Mouse (Mus musculus) spleen, embryonic (tissue): ENCODE data around the gene Gm10190.
"Not testable (repeated sequence)": the region's sequence is repeated elsewhere in the genome, so short reads cannot be mapped to it uniquely, and the experiment has no call there.

Experiments
- CTCF ChIA-PET: fragments of 350-600 bp; sonication (Branson Sonifier 250); formaldehyde crosslinking; loops from one replicate; lab custom pipeline; 2022; lab: Charles Lee

Gene Gm10190

DNA sequence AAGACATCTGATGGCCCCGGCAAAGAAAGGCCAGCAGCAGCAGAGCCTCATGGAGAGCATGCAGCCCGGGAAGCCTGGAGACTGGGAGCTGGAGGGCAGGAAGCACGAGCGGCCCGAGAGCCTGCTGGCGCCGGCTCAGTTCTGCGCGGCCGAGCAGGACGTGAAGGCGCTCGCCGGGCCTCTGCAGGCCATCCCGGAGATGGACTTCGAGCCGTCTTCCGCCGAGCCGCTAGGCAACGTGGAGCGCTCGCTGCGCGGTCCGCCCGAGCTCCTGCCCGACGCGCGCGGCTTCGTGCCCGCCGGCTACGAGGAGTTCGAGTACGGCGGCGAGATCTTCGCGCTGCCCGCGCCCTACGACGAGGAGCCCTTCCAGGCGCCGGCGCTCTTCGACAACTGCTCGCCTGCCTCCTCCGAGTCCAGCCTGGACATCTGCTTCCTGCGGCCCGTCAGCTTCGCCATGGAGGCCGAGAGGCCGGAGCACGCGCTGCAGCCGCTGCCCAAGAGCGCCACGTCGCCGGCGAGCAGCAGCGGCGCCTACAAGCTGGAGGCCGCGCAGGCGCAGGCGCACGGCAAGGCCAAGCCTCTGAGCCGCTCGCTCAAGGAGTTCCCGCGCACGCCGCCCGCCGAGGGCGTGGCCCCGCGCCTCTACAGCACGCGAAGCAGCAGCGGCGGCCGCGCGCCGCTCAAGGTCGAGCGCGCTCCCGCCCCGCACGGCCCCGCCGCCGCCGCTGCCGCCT is at the start of gene Gm10190:
Gm10190 (minus strand) TSS at position 553 of the 737 bp plus-strand sequence.
- CTCF ChIA-PET, result interaction anchor here (0.7 kb wide), 1 partner anchor 177 kb away, joined by 4 read pairs; no protein-coding TSS in a partner anchor

- CTCF ChIA-PET, result no interaction called here
These were observed 47.7 kb upstream of the Gm10190 start for GRCm38 (mm10) chr17:80420998-80421397.

- CTCF ChIA-PET, result no interaction called here
These were observed 45.4 kb upstream of the Gm10190 start for GRCm38 (mm10) chr17:80418572-80419210.

GRCm38 (mm10) chr17:80411182-80411581 is 37.8 kb upstream of the Gm10190 start:
- CTCF ChIA-PET, result no interaction called here

- CTCF ChIA-PET, result no interaction called here
These were observed 24.9 kb upstream of the Gm10190 start for GRCm38 (mm10) chr17:80398243-80398642.

DNA sequence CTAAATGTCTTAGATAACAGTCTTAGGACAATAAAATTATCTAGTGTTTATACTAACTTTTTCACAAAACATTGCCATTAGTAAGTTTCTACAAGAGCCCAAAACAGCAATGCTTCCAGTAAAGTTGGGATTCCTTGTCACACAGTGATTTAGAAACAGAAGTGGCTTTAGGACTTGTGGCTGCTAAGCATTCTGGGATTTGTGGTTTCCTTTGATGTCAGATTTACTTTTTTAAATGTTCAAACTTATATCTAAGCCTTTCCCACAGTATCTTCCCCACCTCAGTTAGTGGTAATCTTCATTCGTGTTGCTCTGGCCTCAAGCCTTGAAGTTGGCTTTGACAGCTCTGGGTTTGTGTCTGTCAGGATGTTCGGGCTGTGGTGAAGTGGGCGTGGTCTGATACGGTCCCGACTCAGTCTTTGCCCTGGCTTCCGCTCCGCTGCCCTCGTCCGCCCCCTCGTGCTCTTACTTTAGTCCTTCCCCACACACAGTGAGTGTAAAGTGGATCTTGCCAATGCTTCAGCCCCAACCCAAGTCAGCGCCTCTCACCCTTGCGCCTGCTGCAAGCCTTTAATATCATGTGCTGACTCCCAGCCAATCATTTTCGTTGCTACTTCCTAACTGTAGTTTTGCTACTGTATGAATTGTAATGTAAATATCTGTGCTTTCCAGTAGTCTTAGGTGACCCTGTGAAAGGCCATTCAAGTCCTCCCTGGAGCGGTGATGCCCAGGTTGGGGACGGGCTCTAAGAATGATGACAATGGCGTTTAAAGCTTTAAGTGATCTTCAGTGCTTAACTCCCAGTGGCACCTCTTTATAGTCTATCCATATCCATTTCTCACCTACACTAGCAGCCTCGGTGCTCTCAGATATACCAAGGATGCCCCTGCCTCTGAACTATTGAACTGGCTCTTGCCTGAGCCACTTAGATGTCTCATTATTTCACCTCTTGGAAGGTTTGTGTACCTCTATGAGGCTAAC is 18.4 kb upstream of the Gm10190 start:
- CTCF ChIA-PET, result interaction anchor here (0.6 kb wide), 1 partner anchor 101 kb away, joined by 16 read pairs; no protein-coding TSS in a partner anchor

DNA sequence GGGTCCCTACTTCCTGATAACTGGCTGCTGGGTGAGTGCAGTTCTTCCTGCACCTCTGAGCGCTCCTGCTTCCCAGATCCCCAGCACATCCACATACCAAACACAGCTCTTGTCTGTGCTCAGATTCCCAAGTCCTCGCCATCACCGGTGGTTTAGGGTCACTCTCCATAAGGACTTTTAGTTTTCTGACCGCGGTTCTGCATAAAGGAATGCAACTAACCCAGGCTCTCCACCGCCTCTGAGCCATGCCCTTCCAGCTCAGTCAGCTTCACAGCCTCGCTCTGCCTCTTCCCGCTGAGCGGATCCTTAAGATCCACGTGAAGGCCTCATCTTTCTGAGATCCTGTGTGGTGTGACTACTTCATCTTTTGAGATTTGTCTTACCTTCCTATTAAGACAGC is 16.7 kb upstream of the Gm10190 start:
- CTCF ChIA-PET, result interaction anchor here (0.6 kb wide), 1 partner anchor 146 kb away, joined by 4 read pairs; no protein-coding TSS in a partner anchor

- CTCF ChIA-PET, result no interaction called here
These were observed 12.3 kb upstream of the Gm10190 start for GRCm38 (mm10) chr17:80385671-80386070.

GRCm38 (mm10) chr17:80378386-80378785 is 5.0 kb upstream of the Gm10190 start:
- CTCF ChIA-PET, result not testable (repeated sequence)

DNA sequence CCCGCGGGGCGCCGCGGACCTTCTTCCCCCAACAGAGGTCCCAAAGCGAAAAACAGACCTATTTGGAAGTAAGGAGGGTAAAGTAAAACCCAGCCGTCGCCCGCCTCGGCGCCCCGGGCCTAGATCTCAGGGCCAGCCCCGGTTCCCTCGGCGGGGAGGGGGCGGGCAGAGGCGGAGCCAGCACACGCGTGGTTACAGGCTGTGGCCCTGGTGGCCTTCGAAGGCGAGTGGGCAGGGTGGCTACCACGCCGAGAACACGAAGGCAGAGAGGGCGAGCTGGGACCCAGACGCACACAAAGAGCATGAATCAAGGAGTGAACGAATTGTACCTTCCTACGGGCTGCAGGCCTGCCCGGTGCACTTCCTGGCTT is 370 bp upstream of the Gm10190 start:
- CTCF ChIA-PET, result no interaction called here

DNA sequence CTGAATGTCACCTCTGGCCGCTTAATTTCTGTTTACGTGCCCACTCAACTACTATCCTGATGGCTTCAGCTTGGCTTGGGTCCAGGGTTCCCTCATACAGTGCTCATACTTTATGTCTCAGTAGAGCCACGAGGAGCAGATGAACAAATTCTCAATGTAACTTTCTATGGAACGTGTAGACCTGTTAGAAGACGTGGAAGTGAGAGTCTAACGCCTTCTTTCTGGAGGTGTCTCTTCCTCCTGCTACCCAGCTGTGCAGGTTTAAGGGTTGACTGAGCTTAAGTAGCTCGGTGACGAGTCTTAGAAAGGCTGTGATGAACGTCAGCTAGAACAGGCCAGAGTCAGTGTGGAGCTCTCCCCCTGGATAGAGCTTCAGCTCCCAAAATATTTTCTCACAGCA is 4.7 kb downstream of the Gm10190 start:
- CTCF ChIA-PET, result no interaction called here

DNA sequence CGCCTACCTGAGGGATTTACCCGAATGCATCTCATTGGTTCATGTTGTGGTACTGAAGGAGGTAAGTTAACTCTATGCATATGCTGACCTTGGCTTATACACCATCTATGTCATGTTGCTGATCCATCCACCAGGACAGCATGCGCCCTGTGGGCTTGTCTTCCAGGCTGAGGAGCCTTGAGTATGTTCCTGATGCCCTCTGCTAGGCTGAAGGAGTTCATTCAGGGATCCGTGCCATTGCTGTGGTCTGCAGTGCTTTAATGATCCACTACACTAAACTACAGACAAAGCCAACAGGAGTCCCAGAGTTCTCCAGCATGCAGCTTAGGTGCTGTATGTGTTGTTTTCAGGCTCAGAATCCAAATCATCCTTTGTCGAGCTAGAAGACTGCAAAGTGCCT is 6.1 kb downstream of the Gm10190 start:
- CTCF ChIA-PET, result no interaction called here

DNA sequence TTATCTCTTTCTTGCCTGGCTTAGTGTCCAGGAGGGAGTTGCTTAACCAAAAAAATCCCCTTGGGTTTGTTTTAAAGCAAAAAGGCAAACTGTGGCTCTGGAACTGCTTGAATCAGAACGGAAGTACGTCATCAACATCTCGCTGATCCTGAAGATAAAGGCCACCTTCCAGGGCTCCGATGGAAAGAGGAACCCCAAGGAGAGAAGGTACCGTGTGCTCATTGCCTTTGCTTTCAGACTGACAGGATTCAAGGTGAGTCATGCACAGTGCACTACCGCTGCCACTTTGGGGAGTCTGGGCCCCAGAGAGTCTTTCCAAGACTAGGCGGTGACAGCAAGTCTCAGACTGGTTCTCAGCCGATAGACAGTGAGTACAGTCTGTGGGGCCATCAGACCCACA is 13.1 kb downstream of the Gm10190 start:
- CTCF ChIA-PET, result no interaction called here

DNA sequence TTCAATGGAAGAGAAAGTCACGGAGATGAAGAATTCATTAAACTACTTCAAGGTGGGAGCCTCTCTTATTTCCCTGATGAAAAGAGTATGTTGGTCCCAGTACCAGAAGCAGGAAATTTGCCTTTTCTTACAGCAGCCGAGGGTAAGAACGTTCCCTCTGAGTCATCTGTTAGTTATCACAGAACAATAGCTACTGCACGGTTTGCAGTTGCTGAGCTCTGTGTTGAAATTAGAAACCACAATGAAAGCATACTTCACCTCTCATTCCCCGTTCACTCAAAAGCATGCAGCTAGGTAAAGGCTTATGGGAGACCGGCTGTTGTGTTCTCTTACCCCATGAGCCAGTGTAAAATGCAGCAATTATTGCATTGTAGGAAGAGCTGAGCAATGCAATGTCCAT is 26.1 kb downstream of the Gm10190 start:
- CTCF ChIA-PET, result no interaction called here

- CTCF ChIA-PET, result interaction anchor here (0.7 kb wide), 1 partner anchor 75 kb away, joined by 5 read pairs; no protein-coding TSS in a partner anchor
These were observed 26.7 kb downstream of the Gm10190 start for GRCm38 (mm10) chr17:80346591-80347125.

- CTCF ChIA-PET, result no interaction called here
These were observed 28.1 kb downstream of the Gm10190 start for GRCm38 (mm10) chr17:80345277-80345676.

DNA sequence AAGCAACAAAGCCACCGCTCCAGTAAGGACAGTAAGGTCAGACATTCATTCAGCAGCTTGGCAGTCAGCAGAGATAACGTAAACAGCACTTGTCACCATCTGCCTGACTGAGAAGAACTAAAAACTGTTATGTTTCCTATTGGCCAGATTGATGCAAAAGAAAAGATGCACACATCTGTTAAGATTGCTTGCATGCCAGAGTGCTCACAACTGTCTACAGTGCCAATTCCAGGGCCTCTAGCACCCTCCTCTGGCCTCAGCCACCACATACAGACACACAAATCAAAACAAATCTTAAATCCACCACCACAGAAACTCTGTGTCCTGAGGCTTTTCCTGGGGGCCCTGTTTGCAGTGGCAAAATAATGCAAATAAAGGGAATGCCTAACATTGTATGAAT is 41.0 kb downstream of the Gm10190 start:
- CTCF ChIA-PET, result no interaction called here

- CTCF ChIA-PET, result no interaction called here
These were observed 46.9 kb downstream of the Gm10190 start for GRCm38 (mm10) chr17:80326431-80326830.

DNA sequence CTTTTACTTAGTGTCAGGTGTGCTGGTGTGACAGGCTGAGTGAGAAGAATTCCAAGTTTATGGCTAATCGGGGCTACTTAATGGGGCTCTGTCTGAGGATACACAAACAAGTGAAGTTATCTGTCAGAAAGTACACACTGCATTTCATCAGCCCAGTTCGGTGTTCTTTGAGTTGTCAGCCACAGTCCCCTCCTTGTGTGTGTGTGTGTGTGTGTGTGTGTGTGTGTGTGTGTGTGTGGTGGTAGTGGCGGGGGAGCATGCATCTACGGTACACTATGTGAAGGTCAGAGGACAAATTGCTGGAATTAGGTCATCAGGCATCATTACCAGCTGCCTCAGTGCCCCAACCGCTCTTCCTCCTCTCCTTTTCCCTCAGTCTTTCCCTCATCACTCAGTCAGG is 47.9 kb downstream of the Gm10190 start:
- CTCF ChIA-PET, result no interaction called here

GRCm38 (mm10) chr17:80324521-80324920 is 48.8 kb downstream of the Gm10190 start:
- CTCF ChIA-PET, result no interaction called here

- CTCF ChIA-PET, result no interaction called here
These were observed 49.7 kb downstream of the Gm10190 start for GRCm38 (mm10) chr17:80323658-80324057.
